Mouse (Mus musculus) left cerebral cortex, postnatal 14 days (tissue): ENCODE data around the gene Tnik. TPM values are rescaled to one million over a fixed set of nuclear protein-coding genes. Genes with fewer than 3 reads are reported as not detected.

Source experiments
- DNase-seq, 2 experiments: peaks; one replicate each; pipeline ENCODE4 v3.0.0; 2021 to 2022; ENCODE audit warnings: low spot score in 2 of 2, mixed read lengths in 1 of 2
- intact Hi-C: fragments of 180-260 bp; cut with DNase I; formaldehyde crosslinking; loops from one replicate; pipeline ENCODE4 v1.15.1; 2025
- total RNA-seq, 2 experiments: library from RNA; stranded (reverse); gene quantifications; 2 replicates each; pipeline ENCODE4 v1.2.3; 2021

Tnik gene
- total RNA-seq, 2 experiments from 2014 or later: 216 to 232 TPM

DNA sequence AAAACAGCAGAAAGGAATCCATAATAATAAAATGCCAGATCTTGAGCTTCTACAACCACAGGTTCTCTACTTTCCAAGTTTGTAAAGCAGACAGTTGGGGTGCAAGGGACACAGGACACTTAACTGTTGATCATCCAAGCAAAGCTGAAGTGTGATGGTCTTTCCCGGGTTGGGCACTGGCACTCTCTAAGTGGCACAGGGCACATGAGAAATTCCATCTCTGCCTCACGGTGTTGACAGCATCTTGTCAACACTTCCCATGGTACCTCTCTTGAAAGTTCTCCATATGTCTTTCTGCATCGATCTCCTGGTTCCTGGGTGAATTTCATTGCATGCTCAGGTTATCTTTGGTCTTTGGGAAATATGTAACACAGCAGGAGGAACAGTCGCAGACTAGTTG is 373.8 kb downstream of the Tnik start:
- intact Hi-C loops: no loop called here
- no peak for DNase-seq

DNA sequence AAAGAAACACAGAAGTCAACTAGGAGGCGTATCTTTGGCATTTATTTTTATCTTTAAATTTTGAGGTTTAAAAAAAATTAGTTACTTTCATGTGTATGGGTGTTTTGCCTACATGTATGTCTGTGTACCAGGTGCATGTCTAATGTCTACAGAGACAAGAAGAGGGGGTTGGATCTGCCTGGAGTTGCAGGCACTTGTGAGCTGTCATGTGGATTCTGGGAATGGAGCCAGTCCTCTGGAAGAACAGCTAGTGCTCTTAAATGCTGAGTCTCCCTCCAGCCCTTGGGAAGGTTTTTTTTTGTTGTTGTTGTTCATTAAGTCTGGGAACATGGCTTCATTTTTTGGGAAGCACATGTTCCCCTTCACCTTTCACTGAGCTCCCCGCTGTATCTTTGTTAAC is 375.9 kb downstream of the Tnik start:
- DNase-seq: peak; percentile 65 to 83
- intact Hi-C loops: no loop called here

DNA sequence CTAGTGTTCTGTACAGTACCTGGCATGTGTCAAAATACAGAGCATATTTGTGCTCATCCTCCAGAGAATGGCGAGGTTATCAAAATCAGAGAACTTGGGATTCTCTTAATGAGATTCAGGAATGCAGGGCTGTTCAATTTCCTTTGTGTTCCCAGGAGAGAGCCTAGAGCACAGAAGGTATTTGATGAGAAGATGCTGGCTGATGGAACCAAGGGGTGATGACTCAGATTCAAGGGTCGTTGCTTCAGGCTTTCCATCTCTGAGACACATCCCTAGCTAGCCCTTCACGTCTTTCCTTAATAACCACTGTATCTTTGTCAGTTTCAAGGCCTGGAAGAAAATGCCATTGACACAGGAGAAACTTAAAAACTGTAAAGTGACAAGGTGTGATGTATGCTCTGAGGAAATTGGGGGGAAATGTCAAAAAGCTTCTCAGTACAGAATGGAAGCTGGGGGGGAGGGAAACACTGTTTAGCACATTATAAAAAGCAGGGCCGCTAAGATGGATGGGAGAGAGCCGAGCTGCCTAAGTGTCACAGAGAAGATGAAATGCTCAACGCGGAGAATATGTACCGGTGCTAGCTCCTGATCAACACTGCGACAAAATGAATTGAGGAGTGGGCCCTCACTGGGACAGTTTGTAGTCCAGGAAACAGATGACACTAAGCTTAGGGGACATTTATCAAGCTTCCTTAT is 380.4 kb downstream of the Tnik start:
- no peak for DNase-seq
- intact Hi-C loops: no loop called here

DNA sequence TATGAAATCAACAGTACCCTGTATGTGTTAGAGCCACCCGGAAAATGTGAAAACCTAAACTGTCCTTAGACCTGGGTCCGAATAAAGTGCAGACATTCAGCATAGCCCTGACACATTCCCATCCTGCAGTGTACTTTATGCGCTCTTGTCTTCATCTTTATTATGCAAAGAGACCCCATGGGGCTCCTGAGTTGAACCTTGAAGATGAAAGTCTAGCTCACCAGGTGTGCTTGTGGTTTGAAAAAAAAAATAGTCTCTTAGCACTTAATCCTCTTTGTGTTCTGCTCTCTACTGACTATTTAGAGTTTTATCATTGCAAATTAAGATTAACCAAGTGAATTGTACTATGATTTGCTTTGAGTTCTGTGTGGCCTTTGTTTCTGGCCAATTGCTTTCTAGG is 389.6 kb downstream of the Tnik start:
- intact Hi-C loops: no loop called here
- no peak for DNase-seq

DNA sequence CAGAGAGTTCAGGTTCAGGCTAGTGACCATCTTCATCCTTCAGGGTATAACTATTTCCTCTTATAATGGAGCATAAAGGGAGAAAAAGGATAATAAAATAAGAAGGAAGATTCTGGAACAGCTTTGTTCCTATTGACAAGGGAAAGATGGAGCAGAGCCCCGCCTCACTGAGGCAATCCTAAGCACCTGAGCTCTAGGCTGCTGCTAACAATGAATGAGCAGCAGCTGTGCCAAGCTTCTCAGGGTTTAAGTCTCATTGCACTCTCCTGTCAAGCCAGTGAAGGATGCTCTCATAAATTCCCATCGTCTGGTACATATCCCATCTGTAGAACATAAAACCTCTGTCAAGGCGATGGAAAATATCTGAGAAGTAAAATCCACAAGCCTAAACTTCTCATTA is 390.0 kb downstream of the Tnik start:
- intact Hi-C loops: no loop called here
- DNase-seq: no peak

DNA sequence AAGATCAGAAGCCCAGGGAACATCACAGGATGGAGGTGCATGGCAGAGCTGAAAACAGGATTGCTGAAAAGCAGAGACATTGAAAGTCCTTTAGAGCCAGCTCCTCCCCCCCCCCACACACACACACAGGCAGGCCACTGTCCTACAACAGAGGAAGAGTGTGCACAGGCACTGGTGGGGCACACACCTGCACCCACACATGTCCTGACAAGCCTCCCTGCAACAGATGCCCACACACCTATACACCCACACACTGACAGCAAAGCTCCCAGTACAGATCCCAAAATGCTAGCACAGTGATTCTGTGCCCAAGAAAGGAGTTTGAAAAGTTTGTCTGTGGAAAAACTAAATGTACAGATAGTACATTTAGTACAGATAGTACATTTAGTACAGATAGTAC is 391.7 kb downstream of the Tnik start:
- peak; percentile 21 to 44 for DNase-seq
- intact Hi-C loops: no loop called here

DNA sequence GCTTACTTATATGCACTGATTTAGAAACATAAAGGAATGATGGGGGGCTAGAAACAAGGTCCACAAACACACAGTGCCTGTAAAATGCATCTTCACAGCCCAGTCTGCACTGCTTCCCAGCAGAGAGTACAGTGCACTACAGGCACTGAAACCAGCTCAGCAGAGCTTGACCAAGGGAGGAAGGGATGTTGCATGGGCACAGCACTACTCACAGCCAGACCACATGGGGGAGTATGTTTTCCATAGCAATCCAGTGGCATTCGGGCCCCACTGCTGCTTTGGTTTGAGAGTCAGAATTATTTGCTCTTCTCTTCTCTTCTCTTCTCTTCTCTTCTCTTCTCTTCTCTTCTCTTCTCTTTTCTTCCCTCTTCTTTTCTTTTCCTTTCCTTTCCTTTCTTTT is 395.3 kb downstream of the Tnik start:
- intact Hi-C loops: no loop called here
- no peak for DNase-seq

DNA sequence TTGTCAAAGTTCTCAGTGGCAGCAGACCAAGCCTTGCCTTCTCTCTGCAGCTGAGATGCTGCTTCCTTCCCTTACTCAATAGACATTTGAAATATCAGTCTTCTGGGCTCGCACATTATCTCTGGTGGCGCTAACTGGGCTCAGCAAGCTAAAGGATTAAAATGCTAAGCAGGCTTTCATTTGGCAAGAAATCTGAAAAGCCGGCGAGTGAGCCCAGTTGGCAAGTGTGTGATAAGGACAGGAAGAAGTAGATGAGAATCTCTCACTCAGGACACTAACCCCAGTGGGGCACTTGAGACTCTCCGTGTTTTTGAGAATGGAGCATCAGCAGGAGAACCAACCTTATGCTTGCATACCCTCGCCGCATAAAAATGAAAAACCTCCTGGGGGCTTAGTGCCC is 417.8 kb downstream of the Tnik start:
- intact Hi-C loops: no loop called here
- no peak for DNase-seq

DNA sequence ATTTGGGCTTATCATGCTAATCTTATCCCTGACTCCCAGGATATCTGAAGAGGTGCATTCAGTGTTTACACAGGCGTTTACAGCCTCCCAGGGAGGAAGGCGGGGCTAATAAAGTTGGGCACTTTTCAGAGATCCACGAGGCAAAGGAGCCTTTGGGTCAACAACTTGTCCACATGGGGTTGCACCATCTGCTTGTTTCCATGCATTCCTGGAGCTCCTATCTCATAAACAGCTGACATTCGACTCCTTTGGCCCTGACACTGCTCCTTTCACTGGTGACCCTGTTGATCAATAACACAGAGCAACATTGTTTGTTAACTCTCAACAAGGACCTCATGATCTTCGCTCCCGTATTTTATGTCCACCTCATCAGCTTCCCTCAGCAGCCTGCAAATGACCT is 418.9 kb downstream of the Tnik start:
- intact Hi-C loops: no loop called here
- no peak for DNase-seq

DNA sequence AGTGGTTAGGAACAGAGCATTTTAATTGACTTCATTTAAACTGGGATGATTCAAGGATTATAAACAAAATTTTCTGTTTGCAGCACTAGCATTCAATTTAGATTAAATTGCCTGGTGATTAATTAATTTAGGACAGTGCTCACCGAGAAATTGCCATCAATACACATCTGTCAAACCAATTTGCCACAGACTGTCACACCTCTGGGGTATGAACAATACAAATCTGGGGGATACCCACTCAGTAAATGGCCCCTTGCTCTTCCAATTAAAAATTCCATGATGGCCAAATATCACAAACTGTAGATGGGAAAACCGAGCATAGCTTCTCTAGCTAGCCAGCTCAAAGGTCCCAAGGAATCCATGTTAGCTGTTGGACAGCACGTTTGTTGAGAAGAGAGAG is 419.4 kb downstream of the Tnik start:
- intact Hi-C loops: no loop called here
- no peak for DNase-seq

DNA sequence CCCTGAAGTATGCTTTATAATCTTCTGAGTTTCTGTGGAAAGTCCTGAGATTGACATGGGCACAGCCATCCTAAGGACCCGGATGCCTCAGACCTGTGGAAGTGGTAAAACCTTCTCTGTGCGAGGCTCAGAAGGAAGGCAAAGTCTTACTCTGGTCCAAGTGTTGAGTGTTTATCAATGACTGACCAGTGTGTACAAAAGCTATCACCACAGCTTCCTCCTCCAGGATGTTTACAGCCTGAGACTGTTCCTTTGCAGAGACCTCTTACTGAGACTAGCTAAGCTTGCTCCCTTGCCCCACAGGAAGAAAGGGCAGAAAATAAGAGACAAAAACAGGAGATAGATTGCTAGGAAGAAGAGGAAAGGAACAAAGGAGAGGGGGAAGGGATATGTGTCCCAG is 422.5 kb downstream of the Tnik start:
- no peak for DNase-seq
- intact Hi-C loops: no loop called here

DNA sequence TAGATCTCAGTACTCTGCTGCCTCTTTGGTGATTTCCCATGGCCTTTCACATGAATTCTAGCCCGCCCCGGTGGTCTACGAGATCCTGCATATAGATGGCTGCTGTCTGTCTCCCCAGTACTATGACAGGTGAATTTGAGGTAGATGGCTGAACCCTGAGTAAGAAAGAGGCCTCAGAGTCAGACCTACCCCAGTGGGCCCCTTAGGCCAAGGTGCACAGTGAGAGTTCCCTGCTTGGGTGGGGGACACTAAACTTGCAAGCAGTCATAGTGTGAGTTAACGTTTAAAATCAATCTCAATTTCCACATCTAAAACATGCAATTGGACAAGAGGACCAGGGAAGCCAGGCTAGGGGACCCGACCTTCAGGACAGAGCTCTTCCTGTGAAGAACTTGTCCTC is 431.8 kb downstream of the Tnik start:
- DNase-seq: no peak
- intact Hi-C loops: no loop called here

DNA sequence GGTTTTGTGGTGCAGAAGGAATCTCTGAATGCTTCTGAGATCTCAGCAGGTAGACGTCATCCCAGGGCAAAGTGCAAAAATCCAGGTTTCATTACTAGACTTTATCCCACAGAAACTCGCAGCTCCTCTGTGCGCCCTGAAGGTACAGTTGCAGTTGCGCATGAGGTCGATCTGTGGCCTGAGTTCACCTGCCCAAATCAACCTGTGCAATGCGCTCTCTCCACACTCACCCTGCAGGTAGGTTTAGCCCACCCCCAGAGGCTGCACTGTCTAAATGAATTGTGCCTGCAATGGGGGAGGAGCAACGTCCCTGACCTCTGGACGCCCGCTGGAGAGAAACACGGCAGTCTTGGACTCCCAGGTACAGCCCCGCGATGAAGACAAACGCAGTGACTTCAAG is 432.6 kb downstream of the Tnik start:
- intact Hi-C loops: no loop called here

DNA sequence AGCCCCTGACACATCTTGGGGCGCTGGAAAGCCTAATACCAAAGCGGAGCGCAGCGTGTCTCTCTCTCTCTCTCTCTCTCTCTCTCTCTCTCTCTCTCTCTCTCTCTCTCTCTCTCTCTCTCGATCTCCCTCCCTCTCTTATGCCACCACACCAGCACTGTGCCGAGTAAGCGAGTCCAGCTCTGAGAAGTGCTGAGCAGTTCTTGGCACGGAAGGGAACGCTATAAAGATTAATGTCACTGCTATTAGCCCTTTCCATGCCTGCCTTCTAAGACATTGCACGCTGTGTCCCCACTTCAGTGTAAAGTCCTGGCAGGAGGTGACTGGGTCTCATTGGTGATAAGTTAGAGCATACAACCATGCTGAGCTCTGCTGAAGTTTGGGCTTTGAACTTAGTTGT is 433.1 kb downstream of the Tnik start:
- no peak for DNase-seq
- intact Hi-C loops: no loop called here

More for the DNA sequence above, 432.6 kb downstream of the Tnik start:
- DNase-seq: no peak

DNA sequence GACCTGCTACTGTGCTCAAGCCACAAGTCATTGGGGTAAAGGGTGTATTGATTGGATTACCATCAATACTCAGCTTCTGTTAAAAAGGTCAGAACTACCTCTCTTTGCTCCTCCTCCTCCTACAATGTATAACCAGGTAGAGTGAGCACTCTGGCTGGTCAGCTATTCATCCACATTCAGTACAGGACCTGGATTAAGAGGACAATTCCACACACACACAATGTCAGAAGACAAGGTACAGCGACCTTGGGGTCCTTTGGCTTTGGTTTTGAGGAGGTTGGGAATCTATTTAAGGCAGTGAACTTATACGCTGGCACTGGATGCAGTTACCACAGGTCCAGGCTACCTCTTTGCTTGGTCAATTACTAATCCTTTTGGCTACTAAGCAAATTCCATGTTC is 434.8 kb downstream of the Tnik start, which contains the start of gene Slc2a2:
Gene Slc2a2 (plus strand): TSS at position 107 of the 400 bp plus-strand sequence.
- intact Hi-C loops: no loop called here
- DNase-seq: no peak

DNA sequence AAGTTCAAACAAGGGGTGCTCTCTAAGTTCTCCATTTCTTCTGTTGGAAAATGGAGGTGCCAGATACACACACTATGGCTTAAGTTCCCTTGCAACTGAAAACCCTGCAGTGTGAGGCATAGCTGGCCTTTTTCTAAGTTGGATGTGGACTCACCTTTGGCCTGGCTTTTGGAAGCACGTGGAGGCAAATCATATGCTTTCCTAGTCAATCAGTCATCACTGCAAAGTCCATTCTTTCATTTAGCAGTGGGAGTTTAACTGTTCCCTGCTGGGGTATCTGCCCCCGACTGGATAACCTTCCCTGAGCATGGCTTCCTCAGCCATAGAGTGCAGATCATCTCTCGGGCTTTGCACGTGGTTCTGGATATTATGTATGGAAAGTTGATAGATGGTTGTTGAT is 436.6 kb downstream of the Tnik start:
- no peak for DNase-seq
- intact Hi-C loops: no loop called here

DNA sequence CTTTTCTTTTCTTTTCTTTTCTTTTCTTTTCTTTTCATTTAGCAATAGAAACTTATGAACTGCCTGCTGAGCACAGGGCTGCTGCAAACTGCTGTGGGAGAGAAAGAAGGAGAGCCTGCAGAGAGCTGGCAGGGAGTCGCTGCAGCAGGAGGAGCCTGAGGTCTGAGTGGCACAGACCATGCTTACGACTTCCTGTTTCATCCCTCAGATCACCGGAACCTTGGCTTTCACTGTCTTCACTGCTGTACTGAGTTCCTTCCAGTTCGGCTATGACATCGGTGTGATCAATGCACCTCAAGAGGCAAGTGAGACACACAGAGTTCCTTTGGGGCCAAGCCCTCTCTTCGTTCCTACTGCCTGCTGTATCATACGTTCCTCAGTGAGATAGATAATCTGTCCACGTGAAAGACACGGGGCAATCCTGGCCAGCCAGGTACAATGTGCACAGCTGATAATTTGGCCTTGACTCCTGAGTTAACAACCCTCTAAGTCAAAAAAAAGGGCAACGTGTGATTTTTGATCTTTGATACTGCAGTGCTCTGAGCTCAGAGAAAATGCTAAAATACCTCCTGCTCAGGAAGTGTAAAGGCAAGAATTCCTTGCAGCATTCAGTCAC is 442.6 kb downstream of the Tnik start:
- DNase-seq: no peak
- intact Hi-C loops: no loop called here

DNA sequence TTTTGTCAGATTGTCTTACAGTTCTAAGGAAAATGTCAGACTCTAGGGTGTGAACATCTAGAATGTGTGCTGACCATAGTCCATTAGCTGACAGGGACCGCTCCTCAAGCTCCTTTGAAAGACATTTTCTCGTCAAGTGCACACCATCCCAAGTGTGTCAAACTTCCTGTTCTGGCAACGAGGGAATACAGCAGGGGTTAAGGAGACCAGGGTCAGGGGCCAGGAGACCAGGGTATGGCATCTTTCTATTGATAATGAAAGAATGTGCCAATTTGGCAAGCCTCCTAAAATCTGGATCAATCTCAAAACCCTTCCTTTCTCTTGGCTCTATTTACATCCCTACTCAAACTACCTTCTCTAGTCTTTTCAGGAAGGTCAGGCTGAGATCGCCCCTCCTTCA is 443.7 kb downstream of the Tnik start:
- no peak for DNase-seq
- intact Hi-C loops: no loop called here

DNA sequence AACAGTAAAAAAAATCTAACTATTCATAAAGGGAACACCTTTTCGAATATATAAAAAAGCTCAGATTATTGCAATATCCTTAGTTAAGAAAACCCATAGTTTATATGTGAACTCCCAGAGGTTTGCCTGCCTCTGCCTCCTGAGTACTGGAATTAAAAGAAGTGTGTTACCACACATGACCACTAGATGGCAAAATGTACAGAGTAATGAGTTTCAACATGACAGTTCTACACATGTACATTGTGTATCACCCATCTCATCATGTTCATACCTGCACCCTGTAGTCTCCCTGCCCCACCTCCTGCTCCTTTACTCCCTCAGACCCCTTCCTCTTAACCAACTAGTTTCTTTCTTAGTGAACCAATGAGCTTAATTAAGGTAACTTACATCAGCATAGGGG is 446.7 kb downstream of the Tnik start:
- intact Hi-C loops: no loop called here
- DNase-seq: no peak

DNA sequence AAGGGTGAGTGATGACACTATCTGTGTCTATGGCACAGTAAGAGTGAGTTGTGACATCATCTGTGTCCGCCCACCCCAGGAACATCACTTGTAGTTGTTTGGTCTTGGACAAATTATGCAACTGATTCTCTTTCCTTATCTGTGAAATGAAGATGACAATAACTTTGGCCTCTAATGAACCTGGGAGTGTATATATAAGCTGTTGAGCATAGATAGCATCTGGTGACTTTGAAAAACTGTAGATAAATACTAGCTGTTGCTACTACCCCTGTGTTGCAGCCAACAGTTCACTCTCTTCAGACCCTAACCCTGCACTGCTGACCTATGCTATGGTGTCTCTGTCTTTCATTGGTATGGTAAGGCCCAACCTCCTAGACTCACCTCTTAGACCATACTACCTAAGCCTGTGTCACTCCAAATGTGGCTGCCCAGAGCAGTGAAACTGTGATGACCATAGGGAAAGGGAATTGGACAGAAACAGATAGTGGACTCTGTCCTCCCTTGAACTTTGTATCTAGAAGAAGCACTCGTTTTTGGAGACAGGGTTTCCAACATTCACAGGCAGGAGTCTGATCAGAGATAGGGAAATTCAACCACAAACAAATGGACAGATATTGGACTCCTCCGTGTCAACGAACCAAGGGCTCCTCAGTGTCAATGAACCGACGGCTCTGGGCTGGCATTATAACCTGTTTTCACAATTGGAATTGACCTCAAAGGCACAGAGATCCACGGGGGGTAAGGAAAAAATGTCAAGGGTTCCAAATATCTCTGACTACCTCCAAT is 451.1 kb downstream of the Tnik start:
- DNase-seq: no peak
- intact Hi-C loops: no loop called here

DNA sequence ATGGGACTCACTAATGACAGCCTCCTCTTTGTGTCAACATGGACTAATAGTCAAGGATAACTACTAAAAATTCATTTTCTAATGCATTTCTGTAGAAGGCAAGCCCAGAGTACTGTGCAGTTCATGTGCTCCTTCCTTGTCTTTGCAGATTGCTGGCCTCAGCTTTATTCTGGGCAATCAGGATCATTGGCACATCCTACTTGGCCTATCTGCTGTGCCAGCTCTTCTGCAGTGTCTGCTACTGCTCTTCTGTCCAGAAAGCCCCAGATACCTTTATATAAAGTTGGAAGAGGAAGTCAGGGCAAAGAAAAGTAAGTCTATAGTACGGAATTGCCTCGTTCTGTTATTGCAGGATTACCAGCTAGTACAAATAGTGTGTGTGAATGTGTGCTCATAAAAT is 455.5 kb downstream of the Tnik start:
- intact Hi-C loops: no loop called here
- DNase-seq: no peak
